Mouse (Mus musculus) c-Kit-positive CD71-negative TER-119-negative erythroid progenitor cells, embryonic 14.5 days (primary cell): ENCODE measurements around the gene Usp34.
A peak's percentile ranks its signal among the peaks of the same experiment; 100 is the strongest.
"Not testable (repeated sequence)": the region's sequence is repeated elsewhere in the genome, so short reads cannot be mapped to it uniquely, and the experiment has no call there.

Experiments
- DNase-seq: peaks from one replicate; pipeline ENCODE4 v3.0.0-alpha.2; 2013; ENCODE audit warnings: low read depth

Usp34 gene

DNA sequence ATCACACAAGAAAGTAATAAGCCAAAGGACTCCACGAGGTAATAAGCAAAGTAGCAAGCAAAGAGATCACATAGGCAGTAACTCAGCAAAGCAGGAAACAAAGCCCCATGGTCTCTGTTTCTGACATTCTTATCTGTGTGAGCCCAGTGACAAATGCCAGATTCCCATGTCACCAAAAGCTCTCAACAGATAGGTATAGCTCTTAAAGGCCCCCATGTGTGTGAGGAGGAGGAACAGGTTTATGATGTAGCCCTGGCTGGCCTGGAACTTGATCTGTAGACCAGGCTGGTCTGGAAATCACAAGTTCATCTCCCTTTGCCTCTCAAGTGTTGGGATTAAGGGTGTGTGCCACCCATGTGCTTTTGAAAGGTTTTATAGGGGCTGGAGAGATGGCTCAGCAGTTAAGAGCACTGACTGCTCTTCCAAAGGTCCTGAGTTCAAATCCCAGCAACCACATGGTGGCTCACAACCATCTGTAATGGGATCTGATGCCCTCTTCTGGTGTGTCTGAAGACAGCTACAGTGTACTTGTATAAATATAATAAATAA, 53.1 kb downstream of the Usp34 start:
- DNase-seq = not testable (repeated sequence)

GRCm38 (mm10) chr11:23362305-23362704, 55.6 kb downstream of the Usp34 start:
- no peak for DNase-seq

DNA sequence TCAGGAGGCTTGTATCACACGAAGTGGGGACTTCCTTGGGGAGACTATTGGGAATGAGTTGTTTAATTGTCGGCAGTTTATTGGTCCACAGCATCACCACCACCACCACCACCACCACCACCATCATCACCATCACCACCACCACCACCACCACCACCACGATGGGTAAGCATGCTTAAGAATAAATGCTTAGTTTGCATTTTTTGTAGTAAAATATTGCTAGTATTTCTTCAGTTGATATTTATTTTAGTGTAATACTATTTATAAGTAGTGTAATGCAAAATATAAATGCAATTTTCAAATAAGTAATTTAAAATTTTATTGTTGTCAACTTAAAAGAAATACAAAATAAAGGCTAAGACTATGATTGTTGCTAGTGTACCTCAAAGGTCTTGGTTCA, 57.7 kb downstream of the Usp34 start:
- no peak for DNase-seq

GRCm38 (mm10) chr11:23372032-23372431, 65.3 kb downstream of the Usp34 start:
- DNase-seq = no peak

DNA sequence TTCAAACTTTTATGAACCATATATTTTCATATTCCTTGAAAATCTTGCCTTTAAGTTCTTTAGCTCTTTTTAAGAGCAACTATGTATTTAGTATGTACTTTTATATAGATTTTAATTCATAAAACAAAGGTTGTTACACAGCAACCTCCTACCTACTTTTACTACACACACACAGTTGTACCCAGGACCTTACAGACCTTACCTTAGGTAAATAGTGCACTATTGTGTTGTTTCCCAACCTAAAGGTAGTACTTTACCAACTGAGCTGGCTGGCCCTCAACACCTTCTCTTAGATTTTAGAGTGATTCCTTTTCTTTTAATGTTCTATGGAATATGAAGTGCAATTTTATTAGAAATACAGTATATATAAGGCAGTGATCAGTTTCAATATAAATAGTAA, 65.8 kb downstream of the Usp34 start:
- no peak for DNase-seq

DNA sequence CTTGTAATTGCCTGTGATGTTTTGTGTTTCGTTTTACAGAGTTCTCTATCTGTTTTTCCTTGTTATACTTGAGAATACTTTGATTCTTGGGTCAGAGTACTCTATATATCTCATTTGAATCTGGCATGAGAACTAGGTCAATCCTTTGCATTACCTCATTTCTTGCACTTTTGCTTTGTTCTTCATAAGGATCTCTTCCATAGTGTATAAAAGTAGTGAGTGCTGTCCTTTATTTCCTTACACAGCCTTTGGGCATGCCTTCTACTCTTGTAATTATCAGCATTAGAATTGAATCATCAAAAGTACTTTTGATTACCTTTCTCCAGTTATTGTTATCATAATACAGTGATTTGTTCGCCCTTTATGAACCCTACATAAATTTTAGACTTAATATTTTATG, 73.4 kb downstream of the Usp34 start:
- no peak for DNase-seq

GRCm38 (mm10) chr11:23380595-23380994, 73.9 kb downstream of the Usp34 start:
- no peak for DNase-seq

GRCm38 (mm10) chr11:23382787-23383186, 76.1 kb downstream of the Usp34 start:
- no peak for DNase-seq

DNA sequence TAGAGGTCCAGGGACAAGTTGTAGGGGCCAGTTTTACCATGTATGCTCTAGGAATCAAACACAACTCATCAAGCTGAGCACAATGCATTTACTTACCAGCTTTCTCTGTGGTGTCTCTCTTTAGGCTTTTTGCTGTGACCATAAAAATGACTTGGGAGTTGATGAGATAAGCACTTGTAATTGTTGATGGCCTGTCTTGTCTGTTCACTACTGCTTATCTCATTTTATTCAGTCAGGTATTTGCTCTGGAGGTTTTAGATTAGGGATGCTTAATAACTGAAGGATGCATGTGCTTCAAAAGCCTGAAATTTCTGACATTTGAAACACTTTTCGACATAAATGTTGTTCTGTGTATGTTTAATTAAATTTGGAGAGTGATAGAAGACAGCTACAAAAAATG, 83.0 kb downstream of the Usp34 start:
- no peak for DNase-seq

GRCm38 (mm10) chr11:23392567-23392966, 85.9 kb downstream of the Usp34 start:
- no peak for DNase-seq

DNA sequence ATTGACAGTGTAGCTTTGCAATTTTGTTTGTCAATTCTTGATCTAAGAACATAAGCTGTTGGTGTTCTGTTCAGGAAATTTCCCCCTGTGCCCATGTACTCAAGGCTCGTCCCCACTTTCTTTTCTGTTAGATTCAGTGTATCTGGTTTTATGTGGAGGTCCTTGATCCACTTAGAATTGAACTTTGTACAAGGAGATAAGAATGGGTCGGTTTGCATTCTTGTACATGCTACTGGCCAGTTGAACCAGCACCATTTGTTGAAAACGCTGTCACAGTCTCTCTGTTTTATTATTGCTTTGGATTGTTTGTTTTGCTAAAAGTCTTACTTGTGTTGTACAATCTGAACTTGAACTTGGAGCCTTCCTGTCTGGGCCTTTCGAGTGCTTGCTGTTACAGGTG, 89.9 kb downstream of the Usp34 start:
- DNase-seq = no peak

DNA sequence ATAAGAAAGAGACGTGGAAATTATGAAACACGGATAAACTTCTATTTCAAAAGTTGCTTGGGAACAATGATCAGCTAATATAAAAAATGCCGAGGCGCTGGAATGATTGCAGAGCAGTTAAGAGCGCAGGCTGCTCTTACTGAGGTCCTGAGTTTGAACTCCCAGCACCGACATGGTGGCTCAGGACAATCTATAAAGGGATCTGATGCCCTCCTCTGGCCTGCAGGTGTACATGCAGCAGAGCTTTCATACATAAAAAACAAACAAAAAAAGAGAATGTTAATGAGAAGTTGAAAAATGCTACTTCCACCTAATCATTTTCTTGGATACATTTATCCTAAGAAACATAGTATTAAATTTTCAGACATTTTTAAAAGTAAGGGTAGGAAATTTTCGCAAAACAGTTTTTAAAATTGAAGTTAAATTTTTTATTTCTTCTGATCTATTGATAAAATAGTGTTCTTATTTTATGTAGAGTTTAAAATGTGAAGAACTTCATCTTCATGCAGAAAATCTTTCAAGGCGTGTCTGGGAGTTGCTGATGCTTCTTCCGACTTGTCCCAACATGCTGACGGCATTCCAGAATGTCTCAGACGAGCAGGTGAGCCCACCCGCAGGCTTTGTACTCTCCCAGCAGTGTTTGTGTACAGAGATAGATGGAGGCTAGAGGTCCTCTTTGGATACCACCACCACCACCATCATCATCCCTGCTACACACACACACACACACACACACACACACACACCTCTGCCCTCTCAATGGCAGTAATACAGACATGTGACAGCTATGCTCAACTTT, 94.5 kb downstream of the Usp34 start:
- no peak for DNase-seq

GRCm38 (mm10) chr11:23428301-23428700, 121.6 kb downstream of the Usp34 start:
- DNase-seq = no peak

GRCm38 (mm10) chr11:23430013-23430412, 123.3 kb downstream of the Usp34 start:
- no peak for DNase-seq

DNA sequence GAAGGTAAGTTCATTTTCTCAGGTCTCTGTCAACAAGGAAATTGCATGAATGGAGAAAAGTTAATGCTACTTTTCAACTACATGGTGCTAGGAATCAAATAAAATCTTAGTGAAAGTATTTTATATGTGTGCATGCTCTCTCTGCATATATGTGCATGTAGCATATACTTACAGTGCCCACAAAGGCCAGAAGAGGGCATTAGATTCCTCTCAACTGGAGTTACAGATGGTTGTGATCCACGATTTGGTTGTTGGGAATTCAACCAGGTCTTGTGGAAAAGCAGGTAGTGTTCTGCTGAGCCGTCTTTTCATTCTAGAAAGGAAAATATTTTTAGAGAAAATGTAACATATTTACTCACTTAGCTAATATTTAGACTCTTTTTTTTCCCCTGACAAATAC, 129.4 kb downstream of the Usp34 start:
- no peak for DNase-seq

DNA sequence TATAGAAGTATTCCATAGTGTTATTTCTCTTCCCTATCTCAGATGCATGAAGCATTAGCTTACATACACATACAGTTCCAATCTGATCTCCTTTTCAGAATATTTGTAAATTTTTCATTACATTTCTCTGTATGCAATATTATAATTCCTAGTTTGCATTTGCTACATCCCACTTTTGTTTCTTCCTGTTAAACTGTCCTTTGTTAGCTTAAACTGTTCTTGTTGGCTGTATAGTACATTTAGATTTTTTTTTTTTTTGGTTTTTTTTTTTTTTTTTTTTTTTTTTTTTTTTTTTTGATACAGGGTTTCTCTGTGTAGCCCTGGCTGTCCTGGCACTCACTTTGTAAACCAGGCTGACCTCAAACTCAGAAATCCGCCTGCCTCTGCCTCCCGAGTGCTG, 159.2 kb downstream of the Usp34 start:
- DNase-seq = not testable (repeated sequence)

DNA sequence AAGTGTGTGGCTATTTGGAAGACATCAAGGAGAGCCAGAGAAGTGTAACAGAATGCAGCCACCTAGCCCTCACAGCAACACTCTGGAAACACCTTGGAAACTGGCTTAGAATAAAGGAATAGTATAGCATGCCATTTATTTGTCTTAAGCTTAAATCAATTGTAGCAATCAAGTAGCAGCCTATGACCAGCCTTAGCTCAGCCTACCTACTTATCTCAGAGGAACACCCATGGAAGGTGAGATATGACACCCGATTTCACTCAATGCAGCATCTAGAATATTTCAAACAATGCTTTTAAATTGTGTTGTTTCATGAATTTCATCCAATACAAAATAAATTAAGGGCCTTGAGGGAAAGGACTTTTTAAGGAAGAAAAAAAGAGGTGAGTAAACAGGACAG, 183.3 kb downstream of the Usp34 start:
- no peak for DNase-seq

DNA sequence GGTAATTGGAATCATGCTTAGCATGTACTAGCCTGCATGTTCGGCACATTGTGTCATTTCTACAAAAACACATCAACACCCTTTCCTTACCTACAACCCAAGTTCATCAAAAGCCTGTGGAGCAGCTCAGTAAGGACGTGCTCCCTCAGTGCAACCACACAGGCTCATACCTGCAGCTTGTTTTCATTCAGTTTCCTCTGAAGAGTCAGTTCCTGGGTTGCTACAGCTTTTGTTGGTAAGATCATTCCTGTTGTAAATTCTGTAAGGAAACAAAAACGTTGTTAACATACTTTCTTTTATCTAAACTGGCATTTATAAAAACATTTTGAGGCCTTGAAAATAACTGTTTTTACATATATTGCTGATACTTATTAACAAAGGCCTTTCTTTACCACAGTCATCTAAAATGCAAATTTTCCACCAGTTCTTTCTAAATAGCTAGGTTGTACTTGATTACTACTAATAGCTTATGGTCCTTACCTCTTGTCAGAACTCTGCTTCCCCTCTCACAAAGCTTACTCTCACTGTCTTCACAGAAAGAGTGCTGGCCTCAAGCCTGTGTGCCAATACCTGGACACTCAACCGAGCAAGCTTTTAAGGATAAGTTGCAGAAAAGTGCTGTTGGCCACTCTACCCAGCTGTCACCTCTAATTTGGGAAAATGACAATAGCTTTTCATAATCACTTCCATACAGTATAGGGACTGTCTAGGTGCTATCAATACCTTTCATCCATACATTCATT, 185.5 kb downstream of the Usp34 start:
- no peak for DNase-seq

GRCm38 (mm10) chr11:23495231-23495630, 188.5 kb downstream of the Usp34 start:
- no peak for DNase-seq

DNA sequence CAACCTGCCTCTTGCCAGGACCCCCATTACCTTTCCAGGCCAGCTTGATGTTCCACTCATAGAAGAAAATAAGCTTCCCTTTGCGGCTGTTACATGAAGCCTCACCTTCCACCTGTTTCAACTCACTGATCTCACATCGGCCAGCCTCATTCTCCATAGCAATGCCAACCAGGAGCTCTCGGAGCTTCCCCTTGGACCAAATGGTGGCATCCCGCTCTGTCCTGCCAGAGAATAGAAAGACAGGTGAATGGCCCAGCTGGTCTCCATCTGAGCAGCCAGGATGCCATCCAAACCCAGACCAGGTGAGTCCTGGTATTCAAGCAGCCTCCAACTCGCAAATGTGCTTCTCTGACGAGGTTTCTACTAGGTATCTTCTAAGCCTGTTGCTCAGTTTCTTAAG, 190.0 kb downstream of the Usp34 start:
- no peak for DNase-seq

- DNase-seq = peak; percentile 24
Measured at GRCm38 (mm10) chr11:23497335-23497717, 190.6 kb downstream of the Usp34 start.

- peak; percentile 89 for DNase-seq
Measured at GRCm38 (mm10) chr11:23497718-23498509, 191.2 kb downstream of the Usp34 start, which contains the start of gene Ahsa2. Gene Ahsa2 (minus strand): TSS chr11:23498030.
